Mouse (Mus musculus) gastrocnemius, postnatal 4 days (tissue): ENCODE results near the gene Aox3. TPM values are rescaled to one million over a fixed set of nuclear protein-coding genes. Genes with fewer than 3 reads are reported as not detected.

Experiments used
- total RNA-seq, 2 experiments: library from RNA; stranded (reverse); gene quantifications; 2 replicates each; pipeline ENCODE4 v1.2.3; 2021

Aox3 gene
- total RNA-seq, 2 experiments from 2014 or later, result 0.21 to 0.69 TPM

Other genes with a start within 250 kb of the Aox3 start
- 1 to 10 TPM; 8.2 to 8.3 TPM for gene Sgo2a, start 117.2 kb upstream of the Aox3 start, total RNA-seq
- 10 to 100 TPM; 10.6 to 16.3 TPM for gene Kctd18, start 94.2 kb upstream of the Aox3 start, total RNA-seq
- 1 to 10 TPM; 5.5 to 6.0 TPM for gene Aox1, start 83.2 kb upstream of the Aox3 start, total RNA-seq
- under 1 TPM; 0.52 to 0.98 TPM for gene Aox4, start 97.3 kb downstream of the Aox3 start, total RNA-seq
- gene Aox2, start 165.2 kb downstream of the Aox3 start, total RNA-seq, result under 1 TPM; 0.27 to 0.34 TPM